Mouse (Mus musculus): ENCODE data around the gene Fam189b.

GRCm38 (mm10) chr3:89176421-89176820 lies 6.5 kb upstream of the Fam189b start:
- TF ChIP-seq POLR2A (IDR thresholded peaks at IDR 0.05; ENCODE audit: extremely low read depth, insufficient read depth, low read length) (no peak), CTCF (IDR thresholded peaks at IDR 0.05; ENCODE audit: low read depth, low read length) (no peak)

Measured in liver, adult 2 months (tissue).